Mouse (Mus musculus): ENCODE measurements around the gene Gm20388. TPM values are rescaled to one million over a fixed set of nuclear protein-coding genes. Genes with fewer than 3 reads are reported as not detected.

Gm20388 gene
- polyA plus RNA-seq, 2 experiments: 8.5 TPM; not detected in 1

DNA sequence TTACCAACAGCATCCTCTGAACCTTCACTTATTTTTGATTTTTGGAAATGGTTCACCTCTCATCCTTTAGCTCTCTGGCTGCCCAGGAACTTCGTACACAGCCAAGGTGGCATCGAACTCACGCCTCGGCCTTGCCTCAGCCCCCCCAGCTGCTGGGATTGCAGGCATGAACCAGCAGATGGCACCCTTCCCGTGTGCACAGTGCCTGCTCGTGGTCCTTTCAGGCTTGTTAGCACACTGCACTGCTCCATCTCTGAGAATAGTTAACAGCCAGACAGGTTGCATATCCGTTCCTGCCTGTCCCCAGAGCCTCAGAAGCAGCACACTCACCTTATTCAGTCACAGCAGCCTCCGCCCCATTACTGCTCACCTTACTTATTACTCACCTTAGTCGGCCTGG, 3915.4 kb downstream of the Gm20388 start:
- Histone ChIP-seq H3K27ac (no peak overlapping the region), H3K9me3 (ENCODE audit: control insufficient read depth, low read length) (no peaks in the 10 kb centered on the region; the same call in 1 of the 2 replicates), H3K9ac (replicated peaks) (no peak overlapping the region), H3K4me1 (replicated peaks; ENCODE audit: control insufficient read depth in 2 of 2, insufficient read depth in 2 of 2, low read length in 1 of 2) (peaks cover 3 to 21% of the 10 kb centered on the region in 2 experiments), H3K4me2 (ENCODE audit: low read depth) (no peak overlapping the region), H3K36me3 (replicated peaks; ENCODE audit: control insufficient read depth, insufficient read depth, low read depth) (peaks cover 7% of the 10 kb centered on the region), H3K27me3 (ENCODE audit: control insufficient read depth, insufficient read depth, low read length) (no peaks in the 10 kb centered on the region), H3K4me3 (ENCODE audit: insufficient read depth in 1 of 2, low read depth in 2 of 2, low read length in 2 of 2) (no peak overlapping the region)
- TF ChIP-seq EP300 (IDR thresholded peaks at IDR 0.05; ENCODE audit: low read depth) (no peak), CTCF (IDR thresholded peaks at IDR 0.05; ENCODE audit: low read depth) (peak; percentile 84)
- ATAC-seq (ENCODE audit: insufficient read depth): no peak
- DNase-seq (ENCODE audit: low read depth in 3 of 3, low spot score in 3 of 3): no peak
- WGBS (ENCODE audit: insufficient replicate concordance): 70% methylated on average over 9 of the region's 9 CpGs

DNA sequence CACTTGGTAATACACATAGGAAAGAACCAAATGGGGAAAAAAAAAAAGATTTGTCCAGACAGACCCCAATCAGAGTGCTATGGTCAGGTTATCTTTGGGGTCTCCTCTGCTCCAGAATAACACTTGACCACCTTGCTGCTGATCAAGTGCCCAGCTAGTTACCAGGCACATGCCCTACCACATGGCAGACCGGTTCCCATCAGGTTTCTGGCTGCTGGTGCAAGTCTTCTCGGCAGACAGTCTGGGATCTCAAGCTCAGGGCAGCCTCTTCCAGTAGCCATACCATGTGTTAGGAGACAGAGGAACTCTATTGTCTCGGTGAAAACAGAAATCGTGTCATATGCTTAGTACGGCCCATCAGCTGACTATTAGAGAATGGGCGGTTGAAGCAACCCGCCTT, 3916.1 kb downstream of the Gm20388 start:
- no peak overlapping the region for H3K9ac ChIP-seq (replicated peaks)
- H3K36me3 ChIP-seq (replicated peaks; ENCODE audit: control insufficient read depth, insufficient read depth, low read depth): peaks cover 11% of the 10 kb centered on the region
- H3K27ac ChIP-seq: no peak overlapping the region
- WGBS (ENCODE audit: insufficient replicate concordance): 82% methylated on average over 7 of the region's 7 CpGs
- H3K9me3 ChIP-seq (ENCODE audit: control insufficient read depth, low read length): no peaks in the 10 kb centered on the region; the same call in 1 of the 2 replicates
- no peak overlapping the region for H3K4me2 ChIP-seq (ENCODE audit: low read depth)
- TF ChIP-seq CTCF (IDR thresholded peaks at IDR 0.05; ENCODE audit: low read depth) (no peak), EP300 (IDR thresholded peaks at IDR 0.05; ENCODE audit: low read depth) (no peak)
- ATAC-seq (ENCODE audit: insufficient read depth) (no peak), DNase-seq (ENCODE audit: low read depth in 3 of 3, low spot score in 3 of 3) (no peak)
- H3K27me3 ChIP-seq (ENCODE audit: control insufficient read depth, insufficient read depth, low read length): no peaks in the 10 kb centered on the region
- peaks cover 0 to 15% of the 10 kb centered on the region in 2 experiments; a peak in 2 of 4 replicates for H3K4me1 ChIP-seq (replicated peaks; ENCODE audit: control insufficient read depth in 2 of 2, insufficient read depth in 2 of 2, low read length in 1 of 2)
- H3K4me3 ChIP-seq (ENCODE audit: insufficient read depth in 1 of 2, low read depth in 2 of 2, low read length in 2 of 2): no peak overlapping the region

DNA sequence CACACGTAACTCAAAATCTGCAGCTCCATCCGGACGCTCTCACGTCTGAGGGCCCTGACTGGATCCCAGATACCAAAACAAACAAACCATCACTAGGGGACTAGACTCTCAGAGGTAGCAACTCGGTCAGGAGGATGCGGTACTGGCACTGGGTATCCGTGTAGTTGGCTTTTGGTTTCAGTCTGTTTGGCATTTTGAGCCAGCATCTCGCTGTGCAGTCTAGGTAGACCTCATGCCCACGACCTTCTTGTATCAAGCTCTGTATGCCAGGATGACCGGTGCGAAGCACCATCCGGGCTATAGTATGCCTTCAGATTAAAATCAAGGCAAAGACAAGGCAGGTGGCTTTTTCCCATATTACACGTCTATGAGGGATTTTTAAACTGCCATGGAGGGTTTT, 3916.9 kb downstream of the Gm20388 start:
- no peaks in the 10 kb centered on the region; the same call in 1 of the 2 replicates for H3K9me3 ChIP-seq (ENCODE audit: control insufficient read depth, low read length)
- 89% methylated on average over 13 of the region's 13 CpGs for WGBS (ENCODE audit: insufficient replicate concordance)
- H3K9ac ChIP-seq (replicated peaks): no peak overlapping the region
- DNase-seq (ENCODE audit: low read depth in 3 of 3, low spot score in 3 of 3) (no peak), ATAC-seq (ENCODE audit: insufficient read depth) (no peak)
- peaks cover 11% of the 10 kb centered on the region for H3K36me3 ChIP-seq (replicated peaks; ENCODE audit: control insufficient read depth, insufficient read depth, low read depth)
- no peak overlapping the region for H3K4me3 ChIP-seq (ENCODE audit: insufficient read depth in 1 of 2, low read depth in 2 of 2, low read length in 2 of 2)
- H3K4me2 ChIP-seq (ENCODE audit: low read depth): no peak overlapping the region
- H3K27ac ChIP-seq: no peak overlapping the region
- no peaks in the 10 kb centered on the region for H3K27me3 ChIP-seq (ENCODE audit: control insufficient read depth, insufficient read depth, low read length)
- peaks cover 0 to 10% of the 10 kb centered on the region in 2 experiments; a peak in 2 of 4 replicates for H3K4me1 ChIP-seq (replicated peaks; ENCODE audit: control insufficient read depth in 2 of 2, insufficient read depth in 2 of 2, low read length in 1 of 2)
- TF ChIP-seq EP300 (IDR thresholded peaks at IDR 0.05; ENCODE audit: low read depth): no peak
- no peak for TF ChIP-seq CTCF (IDR thresholded peaks at IDR 0.05; ENCODE audit: low read depth)

DNA sequence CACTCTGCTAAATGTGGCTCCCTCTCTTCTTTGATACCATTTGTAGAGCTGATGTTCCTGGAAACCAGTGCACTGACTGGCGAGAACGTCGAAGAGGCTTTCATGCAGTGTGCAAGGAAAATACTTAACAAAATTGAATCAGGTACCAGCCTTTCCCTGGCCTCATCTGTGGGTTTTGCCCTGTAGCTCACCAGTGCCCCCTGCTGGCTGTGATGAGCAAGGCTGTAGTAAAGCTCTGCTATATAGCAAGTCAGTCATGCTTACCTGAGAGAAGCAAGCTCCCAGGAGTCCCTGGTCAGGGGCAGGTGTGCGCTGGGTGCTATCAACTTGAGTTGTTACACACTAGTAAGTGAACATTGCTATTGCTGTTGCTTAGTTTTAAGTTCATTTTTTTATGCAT, 3922.1 kb downstream of the Gm20388 start:
- Histone ChIP-seq H3K4me2 (ENCODE audit: low read depth) (no peak overlapping the region), H3K9ac (replicated peaks) (no peak overlapping the region), H3K9me3 (ENCODE audit: control insufficient read depth, low read length) (no peaks in the 10 kb centered on the region), H3K27me3 (ENCODE audit: control insufficient read depth, insufficient read depth, low read length) (no peaks in the 10 kb centered on the region), H3K4me3 (ENCODE audit: insufficient read depth in 1 of 2, low read depth in 2 of 2, low read length in 2 of 2) (no peak overlapping the region), H3K27ac (no peak overlapping the region), H3K4me1 (replicated peaks; ENCODE audit: control insufficient read depth in 2 of 2, insufficient read depth in 2 of 2, low read length in 1 of 2) (no peaks in the 10 kb centered on the region), H3K36me3 (replicated peaks; ENCODE audit: control insufficient read depth, insufficient read depth, low read depth) (peaks cover 19% of the 10 kb centered on the region)
- DNase-seq (ENCODE audit: low read depth in 3 of 3, low spot score in 3 of 3) (peak in 2 of 3 experiments; percentile 30 to 44), ATAC-seq (ENCODE audit: insufficient read depth) (no peak)
- TF ChIP-seq EP300 (IDR thresholded peaks at IDR 0.05; ENCODE audit: low read depth) (no peak), CTCF (IDR thresholded peaks at IDR 0.05; ENCODE audit: low read depth) (peak; percentile 95)
- 74% methylated on average over 4 of the region's 4 CpGs for WGBS (ENCODE audit: insufficient replicate concordance)

DNA sequence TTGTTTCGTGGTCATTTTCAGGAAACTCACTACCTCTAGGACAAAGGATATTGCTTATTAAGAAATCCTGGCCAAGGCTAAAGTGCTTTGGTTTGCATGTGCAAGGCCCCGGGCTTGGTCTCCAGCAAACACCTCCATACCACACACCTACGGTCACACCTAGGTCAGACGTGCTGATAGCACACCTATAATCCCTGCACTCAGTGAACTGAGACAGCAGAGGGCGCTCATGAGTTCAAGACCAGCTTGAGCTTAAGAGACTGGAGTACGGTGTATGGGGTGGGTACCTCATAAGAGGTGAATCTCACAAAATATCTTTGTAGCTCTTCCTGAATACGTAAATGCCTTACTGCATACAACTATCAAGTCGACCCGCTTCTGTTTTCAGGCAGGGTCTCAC, 3924.8 kb downstream of the Gm20388 start:
- Histone ChIP-seq H3K9ac (replicated peaks) (no peak overlapping the region), H3K9me3 (ENCODE audit: control insufficient read depth, low read length) (no peaks in the 10 kb centered on the region), H3K4me2 (ENCODE audit: low read depth) (no peak overlapping the region), H3K27ac (no peak overlapping the region), H3K4me3 (ENCODE audit: insufficient read depth in 1 of 2, low read depth in 2 of 2, low read length in 2 of 2) (no peak overlapping the region), H3K36me3 (replicated peaks; ENCODE audit: control insufficient read depth, insufficient read depth, low read depth) (peaks cover 18% of the 10 kb centered on the region), H3K27me3 (ENCODE audit: control insufficient read depth, insufficient read depth, low read length) (no peaks in the 10 kb centered on the region), H3K4me1 (replicated peaks; ENCODE audit: control insufficient read depth in 2 of 2, insufficient read depth in 2 of 2, low read length in 1 of 2) (no peaks in the 10 kb centered on the region)
- TF ChIP-seq CTCF (IDR thresholded peaks at IDR 0.05; ENCODE audit: low read depth): peak; percentile 88
- TF ChIP-seq EP300 (IDR thresholded peaks at IDR 0.05; ENCODE audit: low read depth): no peak
- peak; percentile 39 to 50 (median 46) for DNase-seq (ENCODE audit: low read depth in 3 of 3, low spot score in 3 of 3)
- 58% methylated on average over 9 of the region's 9 CpGs for WGBS (ENCODE audit: insufficient replicate concordance)
- peak; percentile 65 for ATAC-seq (ENCODE audit: insufficient read depth)

Data from liver, embryonic 14.5 days (tissue).